Mouse (Mus musculus): ENCODE measurements around the gene BC061237. TPM values are rescaled to one million over a fixed set of nuclear protein-coding genes. Genes with fewer than 3 reads are reported as not detected.

BC061237 gene
- not detected in 2 replicates for polyA plus RNA-seq (2012; rRNA removed)

GRCm38 (mm10) chr14:44492163-44492562 is at the start of gene BC061237:
Gene BC061237, plus strand, starts transcription at chr14:44492463.

GRCm38 (mm10) chr14:44517976-44518375 is 25.7 kb downstream of the BC061237 start, which contains the start of gene Gm17093:
Gene Gm17093, plus strand, starts transcription at chr14:44518276.

Other genes with a start within 250 kb of the BC061237 start
- gene Gm8220, start 206.9 kb upstream of the BC061237 start, polyA plus RNA-seq (2012; rRNA removed), result not detected in 2 replicates
- not detected in 2 replicates for gene Gm5930, start 153.9 kb upstream of the BC061237 start, polyA plus RNA-seq (2012; rRNA removed)
- gene Gm8229, start 127.1 kb upstream of the BC061237 start, polyA plus RNA-seq (2012; rRNA removed), result not detected in 2 replicates
- gene Gm3371, start 81.8 kb upstream of the BC061237 start, polyA plus RNA-seq (2012; rRNA removed), result not detected in 2 replicates
- gene Gm8232, start 58.8 kb upstream of the BC061237 start, polyA plus RNA-seq (2012; rRNA removed), result not detected in 2 replicates
- not detected in 2 replicates for gene Gm17093, start 25.8 kb downstream of the BC061237 start, polyA plus RNA-seq (2012; rRNA removed)
- not detected in 2 replicates for gene Gm8247, start 90.7 kb downstream of the BC061237 start, polyA plus RNA-seq (2012; rRNA removed)
- not detected in 2 replicates for gene Gm5624, start 135.5 kb downstream of the BC061237 start, polyA plus RNA-seq (2012; rRNA removed)
- gene Gm8257, start 214.0 kb downstream of the BC061237 start, polyA plus RNA-seq (2012; rRNA removed), result not detected in 2 replicates